ENCODE assay signal across 7 mouse cellular contexts in genomic region chr4:155774971-155775740, GRCm38 (mm10). TPM values are rescaled to one million over a fixed set of nuclear protein-coding genes. Genes with fewer than 3 reads are reported as not detected.
DNase-seq lines count a peak whose midpoint lies in the region; ATAC-seq and TF ChIP-seq lines count a peak whose summit lies in the region.

No protein-coding gene starts in this region.

- 11% methylated on average over 9 of the region's 9 CpGs for WGBS in cerebellum, adult 2 months
- WGBS in hindbrain, embryonic 11.5 days, result 67% methylated on average over 9 of the region's 9 CpGs
- 71% methylated on average over 9 of the region's 9 CpGs for WGBS in midbrain, embryonic 13.5 days

- TF ChIP-seq POLR2A in cerebellum, adult 2 months (IDR thresholded peaks at IDR 0.05; ENCODE audit: borderline replicate concordance, insufficient read depth, low read length), result no peak

- DNase-seq in NIH3T3 (ENCODE audit: low read depth) (peak; percentile 70), MN1 (ENCODE audit: low spot score) (no peak)
- DNase-seq in cerebellum, adult 2 months, result peak; percentile 62 to 65
- DNase-seq in frontal cortex, postnatal 36 days (ENCODE audit: low spot score in 2 of 2), result peak; percentile 43 to 55
- peak; percentile 13 for DNase-seq in hindbrain, embryonic 11.5 days (ENCODE audit: low spot score)
- DNase-seq in left cerebral cortex, postnatal 36 days (ENCODE audit: low spot score in 2 of 2), result peak; percentile 50 to 54

- H3K27me3 ChIP-seq in cerebellum, adult 2 months (ENCODE audit: control insufficient read depth, insufficient read depth, low read length), result no peaks in the 10 kb centered on the region
- peaks cover 26% of the 10 kb centered on the region for H3K27me3 ChIP-seq in hindbrain, embryonic 11.5 days (ENCODE audit: control insufficient read depth, insufficient read depth, low read length)
- peaks cover 55% of the 10 kb centered on the region for H3K27me3 ChIP-seq in midbrain, embryonic 13.5 days

- H3K9me3 ChIP-seq in hindbrain, embryonic 11.5 days (ENCODE audit: control insufficient read depth, low read length), result no peaks in the 10 kb centered on the region
- H3K9me3 ChIP-seq in midbrain, embryonic 13.5 days, result no peaks in the 10 kb centered on the region

- no peak for TF ChIP-seq CTCF in cerebellum, adult 2 months (IDR thresholded peaks at IDR 0.05; ENCODE audit: borderline replicate concordance, insufficient read depth, low read depth, low read length)

- intact Hi-C loops in left cerebral cortex, postnatal 36 days (cut with DNase I), result loop anchor here (5.0 kb wide), 1 partner anchor 53 kb away; no protein-coding TSS in a partner anchor

- H3K4me3 ChIP-seq in cerebellum, adult 2 months (replicated peaks; ENCODE audit: insufficient read depth, low read depth, low read length), result no peak overlapping the region
- no peak overlapping the region for H3K4me3 ChIP-seq in hindbrain, embryonic 11.5 days (ENCODE audit: low read depth, low read length)
- H3K4me3 ChIP-seq in midbrain, embryonic 13.5 days (replicated peaks), result peak overlapping the region; percentile 38

- no peaks in the 10 kb centered on the region for H3K36me3 ChIP-seq in hindbrain, embryonic 11.5 days (ENCODE audit: control insufficient read depth, insufficient read depth, low read length)
- H3K36me3 ChIP-seq in midbrain, embryonic 13.5 days, result no peaks in the 10 kb centered on the region

- no peak overlapping the region; the same call in 1 of the 2 replicates for H3K9ac ChIP-seq in hindbrain, embryonic 11.5 days (ENCODE audit: low read depth, low read length)
- peak overlapping the region; percentile 54; the same call in 1 of the 2 replicates for H3K9ac ChIP-seq in midbrain, embryonic 13.5 days (replicated peaks)

- ATAC-seq in hindbrain, embryonic 11.5 days (ENCODE audit: low FRiP score), result no peak
- no peak for ATAC-seq in midbrain, embryonic 13.5 days

- H3K4me1 ChIP-seq in cerebellum, adult 2 months (ENCODE audit: control insufficient read depth, insufficient read depth, low read length), result peaks cover 18% of the 10 kb centered on the region
- no peaks in the 10 kb centered on the region; the same call in 1 of the 2 replicates for H3K4me1 ChIP-seq in hindbrain, embryonic 11.5 days (replicated peaks; ENCODE audit: control insufficient read depth, insufficient read depth, low read length)
- peaks cover 21% of the 10 kb centered on the region for H3K4me1 ChIP-seq in midbrain, embryonic 13.5 days (replicated peaks)

- H3K4me2 ChIP-seq in hindbrain, embryonic 11.5 days (replicated peaks; ENCODE audit: low read depth, low read length), result peak overlapping the region; percentile 42
- peak overlapping the region; percentile 61 for H3K4me2 ChIP-seq in midbrain, embryonic 13.5 days (replicated peaks)

- peak overlapping the region; percentile 65 for H3K27ac ChIP-seq in cerebellum, adult 2 months (ENCODE audit: insufficient read depth, low read length)
- H3K27ac ChIP-seq in hindbrain, embryonic 11.5 days (ENCODE audit: low read depth, low read length), result 0 out of 2 replicates have a peak overlapping the region, but pooled peaks have one; percentile 13
- peak overlapping the region; percentile 27 for H3K27ac ChIP-seq in midbrain, embryonic 13.5 days

RNA-seq across cellular contexts. Expression of gene Vwa1, which starts 0.7 kb away (rescaled TPM):
- 33.8 and 35.4 TPM in 2 replicates for polyA plus RNA-seq in cerebellum, adult 2 months (2012; rRNA removed)
- 8.6 and 9.5 TPM in 2 replicates for polyA plus RNA-seq in hindbrain, embryonic 11.5 days (2014; fragmentation: Nextera tagmentation; extraction: Ambion mirVana)
- total RNA-seq in left cerebral cortex, postnatal 36 days (2021), result 10 to 100 TPM; 13.1 to 13.4 TPM
- 18.7 and 20.9 TPM in 2 replicates for polyA plus RNA-seq in midbrain, embryonic 13.5 days (2015; fragmentation: Nextera tagmentation; extraction: Ambion mirVana)

RNA-seq across cellular contexts. Expression of gene Tmem88b, which starts 10.5 kb away (rescaled TPM):
- 61.7 and 81.7 TPM in 2 replicates for polyA plus RNA-seq in cerebellum, adult 2 months (2012; rRNA removed)
- polyA plus RNA-seq in hindbrain, embryonic 11.5 days (2014; fragmentation: Nextera tagmentation; extraction: Ambion mirVana), result 0.25 and 0.52 TPM in 2 replicates
- 10 to 100 TPM; 18.3 to 30.0 TPM for total RNA-seq in left cerebral cortex, postnatal 36 days (2021)
- polyA plus RNA-seq in midbrain, embryonic 13.5 days (2015; fragmentation: Nextera tagmentation; extraction: Ambion mirVana), result 0.40 and 0.58 TPM in 2 replicates

RNA-seq across cellular contexts. Expression of gene Atad3a, which starts 14.3 kb away (rescaled TPM):
- polyA plus RNA-seq in cerebellum, adult 2 months (2012; rRNA removed), result 114 and 123 TPM in 2 replicates
- 70.9 and 79.9 TPM in 2 replicates for polyA plus RNA-seq in hindbrain, embryonic 11.5 days (2014; fragmentation: Nextera tagmentation; extraction: Ambion mirVana)
- total RNA-seq in left cerebral cortex, postnatal 36 days (2021), result 10 to 100 TPM; 37.5 to 48.3 TPM
- polyA plus RNA-seq in midbrain, embryonic 13.5 days (2015; fragmentation: Nextera tagmentation; extraction: Ambion mirVana), result 82.1 and 84.8 TPM in 2 replicates

RNA-seq across cellular contexts. Expression of gene Ankrd65, which starts 15.1 kb away (rescaled TPM):
- 0.13 and 0.16 TPM in 2 replicates for polyA plus RNA-seq in cerebellum, adult 2 months (2012; rRNA removed)
- not detected in 2 replicates for polyA plus RNA-seq in hindbrain, embryonic 11.5 days (2014; fragmentation: Nextera tagmentation; extraction: Ambion mirVana)
- not detected for total RNA-seq in left cerebral cortex, postnatal 36 days (2021)
- not detected in 2 replicates for polyA plus RNA-seq in midbrain, embryonic 13.5 days (2015; fragmentation: Nextera tagmentation; extraction: Ambion mirVana)

RNA-seq across cellular contexts. Expression of gene Mrpl20, which starts 27.5 kb away (rescaled TPM):
- 109 TPM in 2 replicates for polyA plus RNA-seq in cerebellum, adult 2 months (2012; rRNA removed)
- 238 and 242 TPM in 2 replicates for polyA plus RNA-seq in hindbrain, embryonic 11.5 days (2014; fragmentation: Nextera tagmentation; extraction: Ambion mirVana)
- 10 to 100 TPM; 77.3 to 91.6 TPM for total RNA-seq in left cerebral cortex, postnatal 36 days (2021)
- 259 and 262 TPM in 2 replicates for polyA plus RNA-seq in midbrain, embryonic 13.5 days (2015; fragmentation: Nextera tagmentation; extraction: Ambion mirVana)

Comparison
In these comparisons a context has a peak if more than half of its experiments do, and no peak if none do; other contexts are left out.
1. H3K27ac ChIP-seq: peak in every context shown above with its lines; median percentile 65 in cerebellum, adult 2 months; 27 in midbrain, embryonic 13.5 days; 13 in hindbrain, embryonic 11.5 days.
2. RNA of gene Tmem88b, which starts 10.5 kb away (polyA plus RNA-seq): 61.7 to 81.7 TPM in cerebellum, adult 2 months; 0.40 to 0.58 TPM in midbrain, embryonic 13.5 days and 0.25 to 0.52 TPM in hindbrain, embryonic 11.5 days; every median in the first group is over 10 times any median in the second.